Mouse (Mus musculus) forebrain, embryonic 14.5 days (tissue): ENCODE measurements at regions not wholly inside any gene's neighbourhood (a gene's known extent, or its start where the extent isn't known, plus 50 kb on each side); places are given as distances from the start of the nearest gene placed in this dataset.

ENCODE experiments used
- ATAC-seq: fragments of 200-750 bp; cut with Nextera tagmentation; 2 replicates; pipeline ENCODE4 v1.8.0; 2017; ENCODE audit warnings: mild to moderate bottlenecking, moderate library complexity
- DNase-seq: peaks from one replicate; pipeline ENCODE4 v3.0.0-alpha.2; 2015; ENCODE audit warnings: low spot score
- H3K27ac ChIP-seq: fragments of 300-500 bp; sonication (generic); 2 replicates; pipeline ENCODE4 v1.5.1; 2014; ENCODE audit warnings: low read depth, mild to moderate bottlenecking, control low read depth, low read length, moderate library complexity
- H3K27me3 ChIP-seq: fragments of 300-500 bp; sonication (generic); replicated peaks from 2 replicates; pipeline ENCODE4 v1.6.1; 2014; ENCODE audit warnings: low read length, control low read depth, mixed read lengths; ENCODE audit not compliant: control insufficient read depth, insufficient read depth
- H3K36me3 ChIP-seq: fragments of 300-500 bp; sonication (generic); 2 replicates; pipeline ENCODE4 v1.6.1; 2014; ENCODE audit warnings: low read length, control low read depth; ENCODE audit not compliant: control insufficient read depth, insufficient read depth
- H3K4me1 ChIP-seq: fragments of 300-500 bp; sonication (generic); 2 replicates; pipeline ENCODE4 v1.6.1; 2014; ENCODE audit warnings: antibody characterized with exemption, low read length, control low read depth; ENCODE audit not compliant: control insufficient read depth, insufficient read depth
- H3K4me2 ChIP-seq: fragments of 300-500 bp; sonication (generic); 2 replicates; pipeline ENCODE4 v1.6.1; 2014; ENCODE audit warnings: mild to moderate bottlenecking, control low read depth, low read length
- H3K4me3 ChIP-seq: fragments of 300-500 bp; sonication (generic); 2 replicates; pipeline ENCODE4 v1.5.1; 2014; ENCODE audit warnings: low read depth, low read length, control low read depth
- H3K9ac ChIP-seq: fragments of 300-500 bp; sonication (generic); 2 replicates; pipeline ENCODE4 v1.6.1; 2014; ENCODE audit warnings: mild to moderate bottlenecking, low read length, control low read depth, moderate library complexity
- H3K9me3 ChIP-seq: fragments of 300-500 bp; sonication (generic); replicated peaks from 2 replicates; pipeline ENCODE4 v1.6.1; 2016; ENCODE audit warnings: low read length, control low read depth, mixed read lengths; ENCODE audit not compliant: control insufficient read depth
- WGBS: fragments of 180-500 bp; shearing (Covaris S2); extraction: QIAGEN DNeasy Blood & Tissue Kit; methylation state at CpG from one replicate; pipeline ENCODE4 v1.1.7; 2014; 5-methylcytosine and 5-hydroxymethylcytosine counted together

DNA sequence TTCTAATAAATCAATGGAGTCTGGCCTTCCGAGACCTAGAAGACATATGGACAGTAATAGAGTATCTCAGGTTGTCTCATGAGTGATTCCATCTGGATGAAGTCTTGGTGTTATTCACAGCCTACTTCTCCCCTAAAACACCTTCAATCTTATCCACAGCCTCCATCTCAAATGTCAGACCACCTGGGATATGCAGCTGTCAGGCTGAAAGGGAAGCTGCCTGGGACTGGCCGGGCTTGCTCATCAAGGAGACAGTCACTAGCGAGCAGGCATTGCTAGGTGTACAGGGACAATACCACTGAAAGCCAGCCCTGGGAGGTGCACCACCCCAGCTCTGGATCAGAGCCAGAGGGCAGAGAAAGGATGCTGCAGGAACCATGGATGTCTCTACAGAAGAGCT lies 676.4 kb upstream of the Zeb2 start:
- Histone ChIP-seq H3K27ac (no peak overlapping the region), H3K4me2 (no peak overlapping the region), H3K9me3 (no peaks in the 10 kb centered on the region), H3K36me3 (no peaks in the 10 kb centered on the region), H3K27me3 (no peaks in the 10 kb centered on the region), H3K4me1 (peaks cover 4% of the 10 kb centered on the region), H3K9ac (no peak overlapping the region), H3K4me3 (no peak overlapping the region)
- DNase-seq (no peak), ATAC-seq (peak; percentile 24; the same call in 1 of the 2 replicates)
- WGBS, result 62% methylated on average over 3 of the region's 3 CpGs

DNA sequence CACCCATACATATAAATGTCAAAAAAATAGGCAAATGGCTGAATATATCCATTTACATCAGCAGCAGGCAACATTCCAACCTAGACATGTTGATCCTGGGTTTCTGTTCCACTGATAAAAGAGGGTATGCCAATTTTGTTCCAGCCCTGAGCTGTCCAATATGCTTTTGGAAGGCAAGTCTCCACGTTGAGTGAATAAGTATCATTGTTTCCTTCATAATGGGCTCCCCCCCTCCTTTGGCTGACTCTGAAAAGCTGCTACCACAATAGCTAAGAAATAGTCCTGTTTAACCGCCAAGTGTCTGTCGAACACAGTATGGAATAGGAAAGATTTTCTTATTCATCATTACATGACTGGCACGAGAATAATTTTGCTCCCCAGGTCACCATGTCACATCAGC lies 672.5 kb upstream of the Zeb2 start:
- H3K9me3 ChIP-seq, result no peaks in the 10 kb centered on the region
- H3K4me2 ChIP-seq, result no peak overlapping the region
- H3K4me3 ChIP-seq, result no peak overlapping the region
- no peaks in the 10 kb centered on the region for H3K27me3 ChIP-seq
- ATAC-seq, result peak; percentile 74
- H3K36me3 ChIP-seq, result no peaks in the 10 kb centered on the region
- H3K27ac ChIP-seq, result no peak overlapping the region
- peaks cover 11% of the 10 kb centered on the region for H3K4me1 ChIP-seq
- H3K9ac ChIP-seq, result no peak overlapping the region
- DNase-seq, result peak; percentile 72
- 5% methylated on average over 4 of the region's 4 CpGs for WGBS

DNA sequence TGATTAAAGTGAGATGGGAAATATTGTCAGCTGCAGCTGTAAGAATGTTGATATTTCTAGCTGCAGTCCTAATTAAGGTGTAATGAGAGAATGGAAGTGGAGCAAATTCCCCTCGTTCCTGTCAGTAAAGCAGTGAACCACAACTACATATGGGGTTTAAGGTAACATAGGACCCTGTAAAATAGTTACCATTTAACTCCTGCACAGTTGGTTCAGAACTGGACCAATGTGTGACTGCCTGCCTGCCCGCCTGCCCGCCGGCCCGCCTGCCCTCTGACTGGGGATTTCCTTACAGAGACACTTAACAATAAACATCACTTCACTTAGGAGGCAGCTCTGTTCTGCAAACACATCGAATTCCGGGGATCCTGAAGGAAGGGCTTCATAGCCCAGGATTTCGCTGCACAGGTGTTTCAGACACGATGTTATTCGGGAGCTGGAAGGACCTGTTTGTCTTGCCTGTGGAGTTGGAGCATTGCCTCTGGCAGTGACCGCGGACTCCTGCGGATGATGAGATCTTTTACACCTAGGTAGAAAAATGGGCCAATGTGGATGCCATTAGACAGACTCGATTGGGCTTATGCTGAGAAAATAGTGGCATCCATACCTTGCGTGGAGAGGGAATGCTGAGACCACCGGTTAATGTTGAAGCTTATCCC lies 670.7 kb upstream of the Zeb2 start:
- ATAC-seq (no peak), DNase-seq (no peak)
- no peak overlapping the region for H3K27ac ChIP-seq
- no peak overlapping the region for H3K9ac ChIP-seq
- H3K4me2 ChIP-seq, result no peak overlapping the region
- no peaks in the 10 kb centered on the region for H3K27me3 ChIP-seq
- no peaks in the 10 kb centered on the region for H3K9me3 ChIP-seq
- H3K4me1 ChIP-seq, result peaks cover 11% of the 10 kb centered on the region
- no peak overlapping the region for H3K4me3 ChIP-seq
- no peaks in the 10 kb centered on the region for H3K36me3 ChIP-seq
- WGBS, result 59% methylated on average over 16 of the region's 16 CpGs

DNA sequence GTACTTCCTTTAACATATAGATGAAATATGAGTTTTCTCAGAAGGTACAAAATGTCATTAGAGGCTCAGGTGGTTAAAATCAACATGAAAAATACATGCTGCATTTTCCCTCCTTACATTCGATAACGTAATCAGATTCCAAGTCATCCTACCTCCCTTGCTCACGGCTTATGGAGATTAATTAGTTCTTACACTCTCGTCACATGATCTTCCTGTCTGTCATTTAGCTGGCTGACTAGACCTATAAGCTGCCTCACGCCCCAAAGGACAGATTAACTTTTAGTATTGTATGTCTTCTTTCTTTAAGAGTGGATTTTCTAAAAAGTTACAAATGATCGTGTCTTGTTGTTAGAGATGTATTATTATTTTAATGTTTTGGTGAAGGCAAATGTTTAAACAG lies 669.6 kb upstream of the Zeb2 start:
- no peak overlapping the region for H3K4me3 ChIP-seq
- WGBS, result 22% methylated on average over 6 of the region's 6 CpGs
- H3K27ac ChIP-seq, result no peak overlapping the region
- ATAC-seq, result no peak
- H3K27me3 ChIP-seq, result no peaks in the 10 kb centered on the region
- H3K9ac ChIP-seq, result no peak overlapping the region
- peaks cover 11% of the 10 kb centered on the region for H3K4me1 ChIP-seq
- no peak overlapping the region for H3K4me2 ChIP-seq
- H3K36me3 ChIP-seq, result no peaks in the 10 kb centered on the region
- H3K9me3 ChIP-seq, result no peaks in the 10 kb centered on the region
- DNase-seq, result peak; percentile 45

DNA sequence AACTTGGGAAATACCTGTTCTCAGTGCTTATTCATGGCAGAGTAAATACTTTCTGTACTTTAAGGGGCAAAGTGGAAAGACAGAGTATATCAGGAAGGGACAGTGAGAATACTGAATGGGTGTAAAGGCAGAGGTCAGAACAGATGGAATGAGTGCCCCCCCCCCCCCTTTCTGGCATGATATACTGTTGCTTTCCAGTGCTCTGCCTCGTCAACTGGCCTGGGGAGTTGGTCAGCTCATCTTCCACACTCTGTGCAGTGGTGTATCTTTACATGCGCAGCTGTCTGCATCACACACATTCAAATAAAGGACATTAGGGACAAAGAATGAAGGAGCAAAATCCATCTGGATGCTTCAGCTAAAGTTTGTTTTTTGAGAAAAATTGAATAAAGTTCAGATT lies 668.5 kb upstream of the Zeb2 start:
- Histone ChIP-seq H3K27me3 (no peaks in the 10 kb centered on the region), H3K4me1 (peaks cover 11% of the 10 kb centered on the region), H3K9ac (no peak overlapping the region), H3K27ac (no peak overlapping the region), H3K9me3 (no peaks in the 10 kb centered on the region), H3K36me3 (no peaks in the 10 kb centered on the region), H3K4me2 (no peak overlapping the region), H3K4me3 (no peak overlapping the region)
- WGBS, result 78% methylated on average over 2 of the region's 2 CpGs
- DNase-seq, result no peak
- ATAC-seq, result no peak

DNA sequence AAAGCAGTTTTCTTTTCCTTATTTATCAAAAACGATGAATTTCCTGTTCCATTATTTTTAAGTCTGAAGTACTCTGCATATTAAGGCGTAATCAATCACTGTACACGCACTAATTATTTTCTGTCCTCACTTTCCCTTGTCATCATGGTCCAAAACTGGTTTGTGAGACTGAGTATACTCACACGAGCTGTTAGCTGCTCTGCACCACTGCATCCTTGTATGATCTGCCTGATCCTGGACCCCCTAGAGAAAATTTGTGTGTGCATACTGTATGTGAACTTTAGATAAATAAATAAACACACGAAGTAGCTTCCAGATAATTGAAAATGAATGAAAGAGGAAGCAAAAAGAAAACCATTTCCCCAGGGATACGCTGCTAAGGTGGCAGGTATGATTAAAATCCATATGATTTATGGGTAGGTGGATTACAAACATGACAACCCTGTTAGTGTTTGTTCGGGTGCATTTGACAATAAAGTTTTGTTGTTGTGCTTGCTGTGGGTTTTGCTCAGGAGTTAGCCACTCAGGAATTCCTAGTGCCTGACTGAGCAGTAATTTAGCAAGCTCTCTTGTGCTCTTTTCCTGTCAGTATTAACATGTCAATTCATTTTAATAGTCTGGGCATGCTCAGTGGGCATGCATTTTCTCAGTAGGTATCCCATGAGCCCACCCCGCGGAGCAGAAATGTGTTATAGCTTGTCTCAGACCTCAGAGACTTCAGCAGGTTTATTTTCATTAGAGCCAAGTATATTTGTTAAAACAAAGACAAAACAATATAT lies 666.6 kb upstream of the Zeb2 start:
- Histone ChIP-seq H3K36me3 (no peaks in the 10 kb centered on the region), H3K4me2 (no peak overlapping the region), H3K4me3 (no peak overlapping the region), H3K4me1 (peaks cover 6% of the 10 kb centered on the region), H3K9me3 (no peaks in the 10 kb centered on the region), H3K27me3 (no peaks in the 10 kb centered on the region), H3K9ac (no peak overlapping the region), H3K27ac (no peak overlapping the region)
- 78% methylated on average over 9 of the region's 9 CpGs for WGBS
- DNase-seq (peak; percentile 27), ATAC-seq (no peak)

DNA sequence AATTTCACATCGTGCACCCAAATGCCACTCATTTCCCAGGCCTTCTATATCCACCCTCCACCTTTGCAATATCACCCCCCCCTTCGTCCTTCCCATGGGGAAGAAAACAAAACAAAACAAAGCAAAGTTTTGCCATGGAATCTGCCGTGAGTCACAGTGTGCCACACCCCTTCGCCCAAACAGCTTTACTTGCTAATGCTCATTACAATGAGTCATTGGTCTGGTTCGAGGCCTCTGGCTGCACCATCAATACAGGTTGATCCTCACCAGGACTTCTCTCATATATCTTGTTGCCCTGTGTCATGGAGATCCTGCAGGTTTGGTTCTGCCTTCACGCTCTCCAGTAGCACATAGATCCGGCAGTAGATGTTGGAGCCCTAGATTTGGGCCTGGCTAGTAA lies 660.3 kb upstream of the Zeb2 start:
- ATAC-seq (no peak), DNase-seq (no peak)
- Histone ChIP-seq H3K4me3 (no peak overlapping the region), H3K4me1 (no peaks in the 10 kb centered on the region), H3K36me3 (no peaks in the 10 kb centered on the region), H3K4me2 (no peak overlapping the region), H3K9me3 (no peaks in the 10 kb centered on the region), H3K9ac (no peak overlapping the region), H3K27ac (no peak overlapping the region), H3K27me3 (no peaks in the 10 kb centered on the region)
- WGBS, result 93% methylated on average over 7 of the region's 7 CpGs

DNA sequence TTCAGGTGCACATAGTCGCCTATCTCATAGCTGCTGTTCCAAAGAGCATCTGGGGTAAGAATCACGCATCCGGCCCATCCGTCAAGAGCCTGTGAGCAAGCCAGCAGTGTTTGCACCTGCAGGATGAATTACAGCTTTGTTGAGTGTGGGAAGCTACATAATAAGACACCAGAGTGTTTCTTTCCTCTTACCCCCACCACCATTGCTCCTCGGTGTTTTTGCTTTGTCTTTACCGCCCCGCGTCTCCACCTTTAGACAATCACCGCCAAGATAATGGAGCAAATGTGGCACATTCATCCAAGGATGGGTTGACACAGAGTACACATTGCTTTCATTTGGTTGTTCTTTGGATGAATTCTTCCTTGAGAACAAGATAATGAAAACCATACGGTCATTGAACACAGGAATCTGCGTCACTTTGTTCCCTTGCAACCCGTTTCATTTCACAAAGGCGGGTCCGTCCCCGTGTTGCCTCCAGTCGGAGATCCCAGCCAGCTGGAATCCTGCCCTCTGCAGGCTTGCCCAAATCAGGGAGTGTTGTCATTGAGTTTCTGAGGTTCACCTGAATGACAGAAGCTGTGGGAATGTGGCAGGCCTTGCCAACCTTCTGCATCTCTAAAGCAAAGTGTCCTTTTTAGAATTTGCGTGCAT lies 659.4 kb upstream of the Zeb2 start:
- DNase-seq (peak; percentile 20), ATAC-seq (no peak)
- no peaks in the 10 kb centered on the region for H3K36me3 ChIP-seq
- H3K9me3 ChIP-seq, result no peaks in the 10 kb centered on the region
- no peak overlapping the region for H3K4me2 ChIP-seq
- no peaks in the 10 kb centered on the region for H3K27me3 ChIP-seq
- WGBS, result 61% methylated on average over 17 of the region's 17 CpGs
- H3K27ac ChIP-seq, result no peak overlapping the region
- H3K4me3 ChIP-seq, result no peak overlapping the region
- no peaks in the 10 kb centered on the region for H3K4me1 ChIP-seq
- H3K9ac ChIP-seq, result no peak overlapping the region

DNA sequence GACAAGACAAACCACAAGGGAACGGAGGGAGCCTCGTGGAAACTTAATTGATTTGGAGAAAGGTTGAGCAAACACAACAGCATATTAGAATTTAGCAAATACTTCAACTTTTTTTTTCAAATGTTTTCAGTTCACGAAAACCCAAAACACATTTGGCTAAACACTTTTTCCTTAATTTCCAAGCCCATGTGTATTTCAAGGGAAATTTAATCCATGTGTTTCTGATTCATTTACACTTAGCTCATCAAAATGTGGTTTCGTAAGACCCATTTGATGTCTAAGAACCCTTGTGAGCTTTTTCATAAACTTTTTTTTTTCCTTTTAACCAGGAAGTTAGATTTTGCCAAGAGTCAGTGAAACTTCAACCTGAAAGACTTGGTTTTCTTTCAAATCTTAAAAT lies 658.5 kb upstream of the Zeb2 start:
- 88% methylated on average over 4 of the region's 4 CpGs for WGBS
- no peak overlapping the region for H3K4me3 ChIP-seq
- H3K4me2 ChIP-seq, result no peak overlapping the region
- no peak overlapping the region for H3K27ac ChIP-seq
- H3K9me3 ChIP-seq, result no peaks in the 10 kb centered on the region
- H3K36me3 ChIP-seq, result no peaks in the 10 kb centered on the region
- H3K9ac ChIP-seq, result no peak overlapping the region
- no peaks in the 10 kb centered on the region for H3K4me1 ChIP-seq
- no peaks in the 10 kb centered on the region for H3K27me3 ChIP-seq
- DNase-seq (no peak), ATAC-seq (no peak)
